Mouse (Mus musculus): Measurements from ENCODE around the gene Ttc13. TPM values are rescaled to one million over a fixed set of nuclear protein-coding genes. Genes with fewer than 3 reads are reported as not detected.

Ttc13 gene
- polyA plus RNA-seq, 1 experiment from 2014 or later: 18.3 TPM

DNA sequence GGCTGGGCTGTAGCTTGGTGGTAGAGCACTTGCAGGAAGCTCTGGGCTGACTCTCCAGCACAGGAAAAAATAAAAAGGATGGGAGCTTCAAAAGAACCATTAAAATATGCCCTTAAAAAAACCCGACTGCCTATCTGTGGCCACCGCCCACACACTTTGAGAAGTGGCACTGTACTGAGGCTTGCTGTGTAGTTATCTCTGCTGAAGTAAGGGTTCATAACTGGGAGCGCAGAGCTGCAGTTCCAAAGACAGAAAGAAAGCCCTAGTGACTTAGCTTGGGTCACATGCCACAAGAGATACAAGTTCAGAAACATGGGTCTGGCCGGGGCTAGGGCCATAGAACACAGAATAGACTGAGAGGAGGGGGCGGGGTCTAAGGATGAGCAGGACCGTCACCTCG is 63.8 kb downstream of the Ttc13 start:
- 28% methylated on average over 7 of the region's 7 CpGs for WGBS (ENCODE audit: insufficient replicate concordance)
- no peaks in the 10 kb centered on the region for H3K27me3 ChIP-seq
- H3K4me1 ChIP-seq (replicated peaks): peaks cover 96% of the 10 kb centered on the region
- H3K27ac ChIP-seq (replicated peaks): peak overlapping the region; percentile 89
- no peaks in the 10 kb centered on the region for H3K9me3 ChIP-seq (replicated peaks)
- peaks cover 20% of the 10 kb centered on the region for H3K36me3 ChIP-seq (replicated peaks)
- ATAC-seq (ENCODE audit: insufficient read depth): peak; percentile 90
- H3K9ac ChIP-seq: peak overlapping the region; percentile 45
- H3K4me3 ChIP-seq (replicated peaks): peak overlapping the region; percentile 21
- H3K4me2 ChIP-seq: peak overlapping the region; percentile 61

- 73% methylated on average over 28 of the region's 28 CpGs for WGBS (ENCODE audit: insufficient replicate concordance)
- peaks cover 70% of the 10 kb centered on the region for H3K4me1 ChIP-seq (replicated peaks)
- H3K4me3 ChIP-seq (replicated peaks): no peak overlapping the region
- peaks cover 16% of the 10 kb centered on the region for H3K36me3 ChIP-seq (replicated peaks)
- H3K9ac ChIP-seq: no peak overlapping the region
- H3K27ac ChIP-seq (replicated peaks): peak overlapping the region; percentile 33; the same call in 1 of the 2 replicates
- no peaks in the 10 kb centered on the region for H3K27me3 ChIP-seq
- H3K9me3 ChIP-seq (replicated peaks): no peaks in the 10 kb centered on the region
- no peak for ATAC-seq (ENCODE audit: insufficient read depth)
- no peak overlapping the region for H3K4me2 ChIP-seq
These were observed 68.0 kb downstream of the Ttc13 start for GRCm38 (mm10) chr8:124653568-124654475.

DNA sequence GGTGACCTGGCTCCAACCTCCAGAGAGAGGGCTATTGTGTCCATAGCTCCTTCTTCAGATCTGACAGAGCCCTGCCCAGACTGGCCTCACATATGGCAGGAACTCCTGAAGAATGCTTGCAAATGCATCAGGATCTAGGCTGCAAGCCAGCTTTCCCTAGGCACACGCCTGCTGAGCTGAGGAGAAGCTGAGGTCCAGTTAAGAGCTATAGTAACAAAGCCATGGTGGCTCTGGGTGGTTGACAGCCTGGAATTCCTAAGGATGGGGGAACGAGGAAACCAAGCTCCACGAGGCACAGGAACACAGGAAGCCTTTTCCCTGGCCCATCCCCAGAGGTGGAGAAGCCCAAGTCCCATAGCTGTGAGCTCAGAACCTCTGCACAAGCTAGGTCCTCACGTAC is 69.2 kb downstream of the Ttc13 start:
- WGBS (ENCODE audit: insufficient replicate concordance): 48% methylated on average over 4 of the region's 4 CpGs
- H3K4me2 ChIP-seq: no peak overlapping the region
- H3K36me3 ChIP-seq (replicated peaks): peaks cover 16% of the 10 kb centered on the region
- no peak overlapping the region for H3K4me3 ChIP-seq (replicated peaks)
- no peaks in the 10 kb centered on the region for H3K27me3 ChIP-seq
- H3K9me3 ChIP-seq (replicated peaks): no peaks in the 10 kb centered on the region
- H3K9ac ChIP-seq: no peak overlapping the region
- H3K27ac ChIP-seq (replicated peaks): peak overlapping the region; percentile 46; the same call in 1 of the 2 replicates
- no peak for ATAC-seq (ENCODE audit: insufficient read depth)
- H3K4me1 ChIP-seq (replicated peaks): peaks cover 62% of the 10 kb centered on the region

GRCm38 (mm10) chr8:124651776-124652175 is 70.0 kb downstream of the Ttc13 start:
- H3K27me3 ChIP-seq: no peaks in the 10 kb centered on the region
- H3K9ac ChIP-seq: no peak overlapping the region
- peaks cover 16% of the 10 kb centered on the region for H3K36me3 ChIP-seq (replicated peaks)
- peak overlapping the region; percentile 46 for H3K27ac ChIP-seq (replicated peaks)
- no peaks in the 10 kb centered on the region for H3K9me3 ChIP-seq (replicated peaks)
- H3K4me3 ChIP-seq (replicated peaks): no peak overlapping the region
- 82% methylated on average over 20 of the region's 20 CpGs for WGBS (ENCODE audit: insufficient replicate concordance)
- H3K4me1 ChIP-seq (replicated peaks): peaks cover 54% of the 10 kb centered on the region
- peak; percentile 57 for ATAC-seq (ENCODE audit: insufficient read depth)
- H3K4me2 ChIP-seq: no peak overlapping the region

- no peak for ATAC-seq (ENCODE audit: insufficient read depth)
These were observed 73.5 kb downstream of the Ttc13 start for GRCm38 (mm10) chr8:124648311-124648710.

DNA sequence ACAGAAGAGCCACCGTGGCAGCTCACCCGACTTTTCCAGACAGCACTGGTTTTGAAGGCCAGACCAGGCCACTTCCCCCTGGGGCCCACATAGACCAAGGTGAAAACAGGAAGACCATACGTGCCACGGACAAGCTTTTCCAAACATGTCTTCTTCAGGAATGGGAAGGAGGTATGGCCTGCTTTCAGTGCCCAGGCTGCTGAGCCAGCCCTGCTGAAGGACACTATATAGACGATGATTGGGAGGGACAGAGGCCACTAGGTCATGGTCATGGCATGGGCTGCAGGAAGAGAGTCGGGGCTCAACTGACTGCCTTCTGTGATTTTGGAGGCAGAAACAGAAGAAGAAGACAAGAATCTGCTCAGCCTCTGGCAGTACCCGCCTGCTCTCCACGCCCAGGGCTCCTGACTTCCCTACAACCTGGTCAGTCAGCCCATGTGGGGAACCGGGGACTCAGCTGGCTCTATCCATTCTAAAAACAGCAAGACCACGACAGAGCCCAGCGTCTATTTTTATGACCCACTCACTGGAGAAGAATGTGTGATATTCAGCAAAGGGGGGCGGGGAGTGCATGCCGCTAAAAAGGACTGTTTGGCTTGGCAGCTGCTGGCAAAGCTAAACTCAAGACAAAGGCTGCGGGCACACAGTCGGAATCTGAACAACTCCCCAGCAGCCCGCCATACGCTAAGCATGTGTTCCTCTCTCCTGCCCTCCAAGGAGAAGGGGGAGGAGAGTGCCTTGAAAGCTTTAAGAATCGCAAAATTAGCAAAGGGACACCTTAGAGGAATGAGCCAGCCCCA is 78.0 kb downstream of the Ttc13 start:
- ATAC-seq (ENCODE audit: insufficient read depth): no peak
- H3K9ac ChIP-seq: no peak overlapping the region
- H3K4me3 ChIP-seq (replicated peaks): no peak overlapping the region
- no peaks in the 10 kb centered on the region for H3K9me3 ChIP-seq (replicated peaks)
- H3K4me2 ChIP-seq: no peak overlapping the region
- H3K36me3 ChIP-seq (replicated peaks): peaks cover 27% of the 10 kb centered on the region
- 0 out of 2 replicates have a peak, but pooled peaks cover 8% of the 10 kb centered on the region for H3K4me1 ChIP-seq (replicated peaks)
- no peak overlapping the region for H3K27ac ChIP-seq (replicated peaks)
- WGBS (ENCODE audit: insufficient replicate concordance): 62% methylated on average over 18 of the region's 18 CpGs
- no peaks in the 10 kb centered on the region for H3K27me3 ChIP-seq

More at GRCm38 (mm10) chr8:124648311-124648710, 73.5 kb downstream of the Ttc13 start:
- peaks cover 8% of the 10 kb centered on the region; the same call in 1 of the 2 replicates for H3K36me3 ChIP-seq (replicated peaks)
- no peak overlapping the region for H3K4me2 ChIP-seq
- no peaks in the 10 kb centered on the region for H3K27me3 ChIP-seq
- H3K9ac ChIP-seq: no peak overlapping the region
- no peak overlapping the region for H3K4me3 ChIP-seq (replicated peaks)
- H3K9me3 ChIP-seq (replicated peaks): no peaks in the 10 kb centered on the region
- H3K27ac ChIP-seq (replicated peaks): no peak overlapping the region
- peaks cover 21% of the 10 kb centered on the region for H3K4me1 ChIP-seq (replicated peaks)

DNA sequence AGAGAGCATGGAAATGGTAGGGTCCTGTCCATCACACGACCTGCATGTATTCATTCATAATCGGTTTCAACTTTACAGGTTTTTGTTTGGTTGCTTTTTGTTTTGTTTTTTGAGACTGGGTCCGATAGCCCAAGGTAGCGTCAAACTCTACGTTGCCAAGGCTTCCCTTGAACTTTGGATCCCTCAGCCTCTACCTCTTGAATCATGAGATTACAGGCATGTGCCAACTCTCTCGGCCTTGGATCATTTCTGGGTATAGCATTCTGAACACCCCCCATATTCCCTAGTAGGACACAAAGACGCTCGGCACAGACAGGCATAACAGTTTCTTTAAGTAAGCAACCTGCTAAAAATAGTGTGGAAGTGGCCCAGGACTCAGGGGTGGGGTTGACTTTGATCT is 80.2 kb downstream of the Ttc13 start:
- no peaks in the 10 kb centered on the region for H3K27me3 ChIP-seq
- H3K27ac ChIP-seq (replicated peaks): no peak overlapping the region
- WGBS (ENCODE audit: insufficient replicate concordance): 85% methylated on average over 8 of the region's 8 CpGs
- H3K9me3 ChIP-seq (replicated peaks): no peaks in the 10 kb centered on the region
- no peak overlapping the region for H3K4me3 ChIP-seq (replicated peaks)
- peaks cover 44% of the 10 kb centered on the region for H3K36me3 ChIP-seq (replicated peaks)
- no peak overlapping the region for H3K9ac ChIP-seq
- H3K4me2 ChIP-seq: no peak overlapping the region
- H3K4me1 ChIP-seq (replicated peaks): 0 out of 2 replicates have a peak, but pooled peaks cover 3% of the 10 kb centered on the region
- no peak for ATAC-seq (ENCODE audit: insufficient read depth)

DNA sequence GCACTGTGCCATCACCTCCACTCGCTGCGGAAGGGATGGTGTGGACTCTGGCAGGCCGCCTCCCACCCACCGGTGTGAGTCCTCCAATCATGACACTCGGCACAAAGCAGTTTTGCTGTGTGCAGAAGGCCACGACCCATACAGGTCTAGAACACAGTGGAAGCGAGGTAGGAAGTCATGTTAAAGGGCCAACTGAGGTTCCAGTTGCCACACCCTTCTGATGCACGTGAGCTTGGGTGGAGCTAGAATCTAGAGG is 86.6 kb downstream of the Ttc13 start:
- Histone ChIP-seq H3K4me2 (no peak overlapping the region), H3K4me3 (replicated peaks) (no peak overlapping the region), H3K9me3 (replicated peaks) (no peaks in the 10 kb centered on the region), H3K36me3 (replicated peaks) (peaks cover 38% of the 10 kb centered on the region), H3K27ac (replicated peaks) (no peak overlapping the region), H3K27me3 (no peaks in the 10 kb centered on the region), H3K4me1 (replicated peaks) (no peaks in the 10 kb centered on the region; the same call in 1 of the 2 replicates), H3K9ac (no peak overlapping the region)
- ATAC-seq (ENCODE audit: insufficient read depth): no peak
- 67% methylated on average over 8 of the region's 8 CpGs for WGBS (ENCODE audit: insufficient replicate concordance)

DNA sequence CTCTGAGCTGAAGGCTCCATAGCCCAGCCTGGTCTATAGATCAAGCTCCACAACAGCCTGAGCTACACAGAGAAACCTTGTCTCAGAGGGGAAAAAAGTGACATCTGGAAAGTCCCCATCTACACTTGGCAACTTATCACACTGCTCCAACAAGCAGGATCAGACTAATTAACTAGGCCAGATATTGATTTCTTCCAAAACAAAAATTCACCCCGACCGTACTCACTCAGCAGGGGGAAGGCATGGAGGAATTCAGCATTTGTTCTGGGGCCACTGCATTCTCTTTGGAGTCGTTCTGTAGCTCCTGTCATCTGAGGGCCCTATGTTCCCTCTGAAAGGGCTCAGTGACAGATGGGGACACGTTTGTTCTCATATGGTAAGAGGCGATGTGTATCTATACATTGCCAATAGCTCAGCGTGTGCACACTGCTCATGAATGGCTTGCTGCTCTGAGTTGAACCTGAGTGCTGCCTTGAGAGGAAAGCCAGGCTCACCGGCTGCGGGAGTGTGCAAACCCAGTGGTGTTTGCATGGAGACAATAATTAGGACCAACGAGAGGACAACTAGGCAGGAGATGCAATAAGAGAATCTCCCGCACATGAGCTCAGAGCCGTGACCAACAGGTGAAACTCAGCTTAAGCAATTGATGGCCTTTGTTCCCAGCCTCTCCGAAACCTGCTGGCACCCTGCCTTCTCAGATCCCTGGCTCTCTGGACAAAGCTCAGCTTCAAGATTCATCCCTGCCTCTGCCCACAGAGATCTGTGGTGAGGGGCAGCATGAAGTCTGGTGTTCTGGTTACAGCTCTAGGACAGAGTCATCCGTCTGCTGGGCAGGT is 87.2 kb downstream of the Ttc13 start:
- ATAC-seq (ENCODE audit: insufficient read depth): no peak
- Histone ChIP-seq H3K36me3 (replicated peaks) (peaks cover 34% of the 10 kb centered on the region), H3K9ac (no peak overlapping the region), H3K27ac (replicated peaks) (no peak overlapping the region), H3K9me3 (replicated peaks) (no peaks in the 10 kb centered on the region), H3K4me1 (replicated peaks) (no peaks in the 10 kb centered on the region; the same call in 1 of the 2 replicates), H3K4me2 (no peak overlapping the region), H3K4me3 (replicated peaks) (no peak overlapping the region), H3K27me3 (no peaks in the 10 kb centered on the region)
- 76% methylated on average over 13 of the region's 13 CpGs for WGBS (ENCODE audit: insufficient replicate concordance)

DNA sequence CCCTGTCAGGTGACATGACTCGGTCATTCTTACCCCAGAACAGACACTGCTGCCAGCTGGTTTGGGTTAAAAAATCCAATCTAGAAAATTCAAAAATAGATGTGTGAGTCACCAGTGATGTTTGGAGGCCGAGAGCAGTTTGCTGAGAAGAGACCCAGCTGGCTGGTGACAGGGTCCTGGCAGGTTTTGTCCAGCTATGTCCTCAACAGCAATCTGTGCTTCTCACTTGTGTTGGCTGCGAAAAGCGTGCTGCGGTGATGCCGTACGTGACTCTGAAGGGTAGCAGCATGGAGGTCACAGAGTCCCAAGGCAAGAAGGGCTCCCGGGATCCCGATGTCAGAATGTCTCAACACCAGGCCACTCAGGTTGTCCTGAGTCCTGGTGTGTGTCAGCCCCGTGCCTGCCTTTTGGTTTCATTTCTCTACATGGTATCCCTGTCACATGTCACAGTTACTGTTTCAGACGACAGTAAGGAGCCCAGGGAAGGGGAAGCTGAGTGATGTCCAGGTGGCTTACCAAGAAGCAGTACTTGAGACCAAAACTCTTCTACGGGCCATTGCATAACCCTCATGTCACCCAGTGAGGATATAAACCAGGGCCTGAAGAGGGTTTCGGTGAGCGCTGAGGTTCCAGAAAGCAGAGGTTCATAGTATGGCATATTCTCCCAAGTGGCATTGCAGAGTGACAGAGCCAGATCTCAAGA is 88.6 kb downstream of the Ttc13 start:
- Histone ChIP-seq H3K4me2 (no peak overlapping the region), H3K4me1 (replicated peaks) (no peaks in the 10 kb centered on the region; the same call in 1 of the 2 replicates), H3K4me3 (replicated peaks) (no peak overlapping the region), H3K27me3 (no peaks in the 10 kb centered on the region), H3K9ac (no peak overlapping the region), H3K9me3 (replicated peaks) (no peaks in the 10 kb centered on the region), H3K36me3 (replicated peaks) (peaks cover 20% of the 10 kb centered on the region), H3K27ac (replicated peaks) (no peak overlapping the region)
- WGBS (ENCODE audit: insufficient replicate concordance): 75% methylated on average over 14 of the region's 14 CpGs
- no peak for ATAC-seq (ENCODE audit: insufficient read depth)
